Mouse (Mus musculus) cerebellum, adult 2 months (tissue): ENCODE data around the gene Afmid.

Source experiments
- CTCF ChIP-seq: fragments of 200-500 bp; IDR thresholded peaks from 2 replicates; pipeline ENCODE4 v1.5.1; 2011; ENCODE audit warnings: low read depth, mild to moderate bottlenecking, control low read depth, low read length, moderate library complexity, borderline replicate concordance; ENCODE audit not compliant: insufficient read depth
- POLR2A ChIP-seq: fragments of 200-500 bp; IDR thresholded peaks from 2 replicates; pipeline ENCODE4 v1.6.1; 2011; ENCODE audit warnings: low read length, control low read depth, borderline replicate concordance; ENCODE audit not compliant: insufficient read depth

DNA sequence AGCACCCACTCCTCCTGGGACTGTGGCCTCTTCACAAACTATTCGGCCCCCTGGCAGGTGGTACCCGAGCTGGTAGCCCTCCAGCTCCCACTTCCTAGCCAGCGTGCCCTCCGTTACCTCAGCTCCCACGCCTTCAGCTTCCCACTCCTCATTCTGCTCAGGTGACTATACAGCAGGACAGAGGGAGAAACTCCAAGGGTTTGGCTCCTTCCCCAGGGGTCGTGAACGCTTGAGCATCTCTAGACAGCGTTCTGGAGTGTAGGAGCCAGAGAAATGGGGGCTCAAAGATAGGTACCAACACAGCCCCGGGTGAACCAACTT lies 34.3 kb upstream of the Afmid start:
- TF ChIP-seq POLR2A = no peak
- no peak for TF ChIP-seq CTCF
